Mouse (Mus musculus) liver, embryonic 16.5 days (tissue): ENCODE results near the gene Asprv1. TPM values are rescaled to one million over a fixed set of nuclear protein-coding genes. Genes with fewer than 3 reads are reported as not detected.

Experiments used
- ATAC-seq: fragments of 200-750 bp; cut with Nextera tagmentation; 2 replicates; pipeline ENCODE4 v1.8.0; 2017; ENCODE audit warnings: low read depth, mild to moderate bottlenecking, moderate number of reproducible peaks, moderate library complexity
- H3K27ac ChIP-seq: fragments of 300-500 bp; sonication (generic); 2 replicates; pipeline ENCODE4 v1.5.1; 2014; ENCODE audit warnings: mild to moderate bottlenecking, low read length
- H3K27me3 ChIP-seq: fragments of 300-500 bp; sonication (generic); 2 replicates; pipeline ENCODE4 v1.6.1; 2014; ENCODE audit warnings: low read depth, low read length, mixed read lengths; ENCODE audit not compliant: control insufficient read depth, insufficient read depth
- H3K36me3 ChIP-seq: fragments of 300-500 bp; sonication (generic); 2 replicates; pipeline ENCODE4 v1.6.1; 2014; ENCODE audit warnings: mild to moderate bottlenecking; ENCODE audit not compliant: control insufficient read depth, insufficient read depth
- H3K4me1 ChIP-seq: fragments of 300-500 bp; sonication (generic); 2 replicates; pipeline ENCODE4 v1.6.1; 2014; ENCODE audit warnings: low read depth, low read length, mixed read lengths; ENCODE audit not compliant: control insufficient read depth
- H3K4me2 ChIP-seq: fragments of 300-500 bp; sonication (generic); 2 replicates; pipeline ENCODE4 v1.6.1; 2014; ENCODE audit warnings: low read depth, low read length, mixed read lengths
- H3K4me3 ChIP-seq: fragments of 300-500 bp; sonication (generic); 2 replicates; pipeline ENCODE4 v1.5.1; 2014; ENCODE audit warnings: low read depth, mild to moderate bottlenecking, low read length
- H3K9ac ChIP-seq: fragments of 300-500 bp; sonication (generic); 2 replicates; pipeline ENCODE4 v1.6.1; 2014; ENCODE audit warnings: low read depth, low read length
- H3K9me3 ChIP-seq: fragments of 300-500 bp; sonication (generic); replicated peaks from 2 replicates; pipeline ENCODE4 v1.6.1; 2016; ENCODE audit warnings: low read length; ENCODE audit not compliant: control insufficient read depth
- WGBS: fragments of 180-500 bp; shearing (Covaris S2); extraction: QIAGEN DNeasy Blood & Tissue Kit; methylation state at CpG from one replicate; pipeline ENCODE4 v1.1.7; 2014; ENCODE audit not compliant: insufficient replicate concordance; 5-methylcytosine and 5-hydroxymethylcytosine counted together
- polyA plus RNA-seq: library from polyadenylated mRNA; unstranded; fragments of >200 nt; fragmentation: Nextera tagmentation; extraction: Ambion mirVana; gene quantifications from 2 replicates; pipeline ENCODE4 v1.2.1, GENCODE M21; 2015

The Asprv1 gene
- polyA plus RNA-seq, 1 experiment from 2014 or later, result 2.9 TPM

GRCm38 (mm10) chr6:86665560-86666307 lies 37.8 kb downstream of the Asprv1 start:
- Histone ChIP-seq H3K27me3 (no peaks in the 10 kb centered on the region), H3K27ac (peak overlapping the region; percentile 76), H3K9me3 (no peaks in the 10 kb centered on the region), H3K36me3 (peaks cover 55% of the 10 kb centered on the region), H3K9ac (peak overlapping the region; percentile 95), H3K4me3 (peak overlapping the region; percentile 91), H3K4me2 (peak overlapping the region; percentile 47), H3K4me1 (peaks cover 56% of the 10 kb centered on the region)
- 50% methylated on average over 17 of the region's 17 CpGs for WGBS
- no peak for ATAC-seq

- H3K9me3 ChIP-seq, result no peaks in the 10 kb centered on the region
- ATAC-seq, result no peak
- peaks cover 44% of the 10 kb centered on the region for H3K36me3 ChIP-seq
- H3K27me3 ChIP-seq, result no peaks in the 10 kb centered on the region
- peak overlapping the region; percentile 91 for H3K4me3 ChIP-seq
- peaks cover 45% of the 10 kb centered on the region for H3K4me1 ChIP-seq
- WGBS, result 88% methylated on average over 10 of the region's 10 CpGs
- peak overlapping the region; percentile 95 for H3K9ac ChIP-seq
- peak overlapping the region; percentile 76 for H3K27ac ChIP-seq
- H3K4me2 ChIP-seq, result peak overlapping the region; percentile 47
Observed at GRCm38 (mm10) chr6:86667061-86667460, 39.1 kb downstream of the Asprv1 start.

GRCm38 (mm10) chr6:86668580-86669239 lies 40.7 kb downstream of the Asprv1 start, which contains the start of gene Mxd1:
Gene Mxd1, minus strand, starts transcription at chr6:86669161.
- H3K4me1 ChIP-seq, result peaks cover 45% of the 10 kb centered on the region
- H3K9me3 ChIP-seq, result no peaks in the 10 kb centered on the region
- peaks cover 33% of the 10 kb centered on the region for H3K36me3 ChIP-seq
- under 1% methylated on average over 67 of the region's 76 CpGs for WGBS
- no peak; the same call in 1 of the 2 replicates for ATAC-seq
- no peaks in the 10 kb centered on the region for H3K27me3 ChIP-seq
- peak within 1 kb of the TSS; percentile 91 for H3K4me3 ChIP-seq
- peak within 1 kb of the TSS; percentile 73 for H3K4me2 ChIP-seq
- peak within 1 kb of the TSS; percentile 95 for H3K9ac ChIP-seq
- peak within 1 kb of the TSS; percentile 90 for H3K27ac ChIP-seq

- H3K9ac ChIP-seq, result peak overlapping the region; percentile 77
- H3K27ac ChIP-seq, result peak overlapping the region; percentile 90
- peak overlapping the region; percentile 91 for H3K4me3 ChIP-seq
- H3K4me2 ChIP-seq, result peak overlapping the region; percentile 73
- ATAC-seq, result peak; percentile 98
- H3K36me3 ChIP-seq, result peaks cover 30% of the 10 kb centered on the region
- H3K4me1 ChIP-seq, result peaks cover 42% of the 10 kb centered on the region
- under 1% methylated on average over 31 of the region's 37 CpGs for WGBS
- no peaks in the 10 kb centered on the region for H3K27me3 ChIP-seq
- no peaks in the 10 kb centered on the region for H3K9me3 ChIP-seq
Observed at GRCm38 (mm10) chr6:86669240-86669727, 41.3 kb downstream of the Asprv1 start.

- no peak overlapping the region for H3K9ac ChIP-seq
- H3K27me3 ChIP-seq, result no peaks in the 10 kb centered on the region
- no peak for ATAC-seq
- H3K4me2 ChIP-seq, result no peak overlapping the region
- WGBS, result 7% methylated on average over 2 of the region's 2 CpGs
- peaks cover 28% of the 10 kb centered on the region for H3K4me1 ChIP-seq
- no peaks in the 10 kb centered on the region for H3K9me3 ChIP-seq
- H3K27ac ChIP-seq, result no peak overlapping the region
- peaks cover 22% of the 10 kb centered on the region for H3K36me3 ChIP-seq
- H3K4me3 ChIP-seq, result no peak overlapping the region
Observed at GRCm38 (mm10) chr6:86670873-86671272, 42.9 kb downstream of the Asprv1 start.

GRCm38 (mm10) chr6:86678341-86678740 lies 50.4 kb downstream of the Asprv1 start:
- ATAC-seq, result no peak
- Histone ChIP-seq H3K27me3 (no peaks in the 10 kb centered on the region), H3K4me3 (no peak overlapping the region), H3K4me2 (no peak overlapping the region), H3K27ac (no peak overlapping the region), H3K9ac (no peak overlapping the region), H3K36me3 (peaks cover 42% of the 10 kb centered on the region), H3K4me1 (peaks cover 5% of the 10 kb centered on the region), H3K9me3 (no peaks in the 10 kb centered on the region)
- 85% methylated on average over 6 of the region's 6 CpGs for WGBS

Other genes starting within 250 kb of the Asprv1 start
- gene Pcyox1, start 231.0 kb upstream of the Asprv1 start, polyA plus RNA-seq, result 76.6 and 83.2 TPM in 2 replicates
- 17.5 and 19.5 TPM in 2 replicates for gene Tia1, start 223.9 kb upstream of the Asprv1 start, polyA plus RNA-seq
- gene Gm44790, start 201.5 kb upstream of the Asprv1 start, polyA plus RNA-seq, result not detected in 2 replicates
- gene C87436, start 189.8 kb upstream of the Asprv1 start, polyA plus RNA-seq, result 10.6 and 10.8 TPM in 2 replicates
- 82.3 and 84.0 TPM in 2 replicates for gene Pcbp1, start 101.8 kb upstream of the Asprv1 start, polyA plus RNA-seq
- 51.6 and 53.8 TPM in 2 replicates for gene Mxd1, start 41.0 kb downstream of the Asprv1 start, polyA plus RNA-seq
- 35.6 and 47.6 TPM in 2 replicates for gene Snrnp27, start 56.4 kb downstream of the Asprv1 start, polyA plus RNA-seq
- gene Gmcl1, start 105.2 kb downstream of the Asprv1 start, polyA plus RNA-seq, result 5.8 and 6.0 TPM in 2 replicates
- gene Anxa4, start 165.4 kb downstream of the Asprv1 start, polyA plus RNA-seq, result 42.9 and 45.5 TPM in 2 replicates
- gene Aak1, start 221.4 kb downstream of the Asprv1 start, polyA plus RNA-seq, result 3.4 TPM in 2 replicates